Mouse (Mus musculus): Measurements from ENCODE around the gene Ly6g5c.

DNA sequence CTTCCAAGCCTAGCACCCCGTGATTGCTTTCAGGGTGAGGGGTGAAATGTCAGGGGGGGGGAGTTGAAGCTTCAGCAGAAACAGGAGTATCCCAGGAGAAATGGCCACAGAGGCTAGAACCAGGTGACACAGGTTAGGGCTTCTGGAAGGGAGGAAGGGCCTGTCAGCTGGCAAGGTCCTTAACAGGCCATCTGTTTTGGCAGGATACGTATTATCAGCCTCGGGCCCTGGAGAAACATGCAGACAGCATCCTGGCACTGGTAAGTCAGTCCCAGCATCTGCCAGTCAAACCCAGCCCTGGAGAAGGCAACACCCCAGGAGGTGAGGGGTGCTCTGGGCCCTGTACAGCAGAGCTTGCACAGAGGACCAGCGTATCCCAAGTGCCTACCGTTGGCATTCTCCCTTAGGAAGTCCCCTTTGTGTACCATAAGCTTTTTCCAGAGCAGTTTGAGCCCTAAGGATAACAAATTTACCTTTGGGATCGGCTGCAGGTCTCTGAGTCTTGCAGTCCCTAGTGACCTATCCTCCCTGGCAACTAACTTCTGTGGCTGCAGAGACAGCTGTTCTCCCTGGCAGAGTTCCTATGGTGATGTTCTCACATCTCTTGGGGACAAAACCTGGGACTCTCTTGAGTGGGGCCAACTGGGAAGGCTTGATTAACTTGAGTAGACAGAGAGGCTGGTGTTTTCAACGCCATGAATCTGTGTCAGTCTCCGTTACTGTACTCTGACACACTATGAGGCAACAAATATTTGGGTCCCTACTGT is 17.7 kb upstream of the Ly6g5c start:
- no peak for TF ChIP-seq POLR2A (IDR thresholded peaks at IDR 0.05; ENCODE audit: insufficient read depth, low read depth, low read length)
- TF ChIP-seq CTCF (IDR thresholded peaks at IDR 0.05): no peak

All from heart, adult 2 months (tissue).